Mouse (Mus musculus) spleen, postnatal 4 days (tissue): ENCODE results near the gene Olfr1242.

Experiments used
- DNase-seq, 2 experiments: peaks; one replicate each; pipeline ENCODE4 v3.0.0; 2022; ENCODE audit warnings: low spot score in 2 of 2

Gene Olfr1242

DNA sequence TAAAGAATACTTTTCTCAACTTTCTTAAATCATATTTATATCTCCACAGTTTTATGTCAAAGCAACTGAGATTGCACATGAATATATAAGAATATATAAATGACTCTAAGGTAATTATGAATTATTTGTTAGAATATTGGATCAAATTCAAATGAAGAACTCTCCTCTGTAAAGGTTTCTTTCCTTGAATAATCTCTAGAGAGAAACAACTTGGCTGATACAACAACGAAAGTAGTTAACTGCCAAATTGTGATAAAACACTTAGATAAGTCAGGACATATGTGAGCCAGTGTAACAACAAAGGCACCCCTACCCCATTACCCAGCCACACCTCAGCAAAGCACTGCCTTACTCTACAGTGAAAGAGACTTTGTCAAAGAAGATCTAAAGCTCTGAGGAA is at the start of gene Olfr1242:
Gene Olfr1242 (minus strand): TSS at position 101 of the 400 bp plus-strand sequence.
- no peak for DNase-seq

DNA sequence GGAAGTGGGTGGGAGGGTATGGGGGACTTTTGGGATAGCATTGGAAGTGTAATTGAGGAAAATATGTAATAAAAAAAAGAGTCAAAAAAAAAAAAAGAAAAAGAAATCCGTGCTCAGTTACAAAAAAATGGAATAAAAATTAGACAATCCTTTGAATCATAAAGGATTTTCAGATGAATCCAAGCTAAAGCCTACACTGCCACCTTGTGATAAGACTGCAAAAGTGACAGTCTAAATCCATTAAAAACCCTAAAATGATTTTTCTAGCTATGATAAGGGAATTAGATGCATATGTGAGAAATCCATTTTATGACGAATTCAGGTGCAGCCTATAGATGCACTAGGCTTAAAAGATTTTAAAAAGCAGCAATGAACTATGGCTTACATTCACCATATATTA is 46.4 kb upstream of the Olfr1242 start:
- DNase-seq = no peak

DNA sequence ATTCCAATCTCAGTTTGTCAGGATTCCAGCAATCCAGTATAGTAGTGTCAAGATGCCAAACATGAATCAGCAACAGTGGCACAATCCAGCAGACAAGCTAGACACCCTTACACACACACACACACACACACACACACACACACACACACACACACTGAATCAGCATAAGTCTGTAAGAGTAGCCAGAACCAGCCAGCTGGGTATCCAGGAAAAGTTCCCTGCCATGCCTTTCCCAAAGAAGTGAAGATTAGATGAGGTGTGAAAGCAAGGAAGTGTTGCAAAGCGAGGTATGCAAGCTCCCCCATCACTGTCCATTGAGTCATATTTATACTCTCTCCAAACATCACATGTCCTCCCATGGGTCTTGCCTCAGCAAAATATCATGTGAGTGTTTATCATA is 41.8 kb upstream of the Olfr1242 start:
- DNase-seq = no peak

DNA sequence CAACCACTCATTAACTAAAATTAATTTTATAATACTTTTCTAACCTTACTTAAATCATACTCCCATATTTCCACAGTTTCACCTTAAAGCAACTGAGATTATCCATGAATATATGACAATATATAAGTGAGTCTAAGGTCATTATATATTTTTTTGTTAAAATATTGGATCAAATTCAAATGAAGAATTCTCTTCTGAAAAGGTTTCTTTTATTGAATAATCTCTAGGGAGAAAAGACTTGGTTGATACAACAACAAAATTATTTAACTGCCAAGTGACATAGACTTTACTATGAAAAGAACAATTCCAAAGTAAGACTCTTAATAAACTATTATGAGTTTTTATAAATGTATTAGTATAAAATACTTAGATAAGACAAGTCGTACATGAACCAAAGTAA is 33.3 kb upstream of the Olfr1242 start, which contains the start of gene Olfr1243:
Gene Olfr1243 (minus strand): TSS at position 101 of the 400 bp plus-strand sequence.
- no peak for DNase-seq

DNA sequence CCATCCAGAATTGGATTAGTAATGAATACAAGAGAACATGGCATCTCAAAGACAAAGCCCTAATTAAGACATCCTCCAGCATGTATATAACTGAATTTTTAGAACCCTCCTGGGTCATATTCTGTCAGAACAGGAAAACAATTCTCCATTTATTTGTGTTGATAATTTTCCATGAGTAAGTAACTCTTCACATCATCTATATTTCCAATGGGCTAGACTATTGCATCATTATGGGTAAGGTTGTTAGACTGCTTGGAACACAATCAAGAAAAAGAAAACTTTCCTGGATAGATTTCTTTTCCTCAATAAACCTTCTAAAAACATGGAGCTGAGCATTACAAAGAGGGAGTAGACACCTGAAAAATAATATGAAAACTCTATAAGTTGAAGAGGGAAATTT is 11.1 kb downstream of the Olfr1242 start, which contains the start of gene Olfr1241:
Gene Olfr1241 (minus strand): TSS at position 101 of the 400 bp plus-strand sequence.
- DNase-seq = no peak

DNA sequence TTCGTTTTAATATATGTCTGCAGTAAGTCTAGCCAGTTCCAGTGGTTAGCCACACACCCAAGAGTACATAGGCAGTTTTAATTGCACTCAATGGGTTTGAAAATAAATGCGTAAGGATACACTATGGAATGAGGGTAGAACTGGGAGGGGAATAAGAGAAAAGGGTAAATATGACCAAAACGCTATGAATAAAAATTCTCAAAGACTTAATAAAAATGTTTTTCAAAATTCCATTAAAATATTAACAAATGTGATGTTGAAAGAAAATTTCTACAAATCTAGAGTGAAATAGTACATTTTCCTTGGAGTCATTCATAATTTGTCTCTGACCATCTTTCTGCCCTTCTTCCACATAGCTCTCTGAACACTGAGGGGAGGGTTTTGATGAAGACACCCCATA is 55.2 kb downstream of the Olfr1242 start, which contains the start of gene Olfr1240:
Gene Olfr1240 (minus strand): TSS at position 101 of the 400 bp plus-strand sequence.
- no peak for DNase-seq
